Mouse (Mus musculus) retina, embryonic 14.5 days (tissue): ENCODE data around the gene Vps45.
"Not testable (repeated sequence)": the region's sequence is repeated elsewhere in the genome, so short reads cannot be mapped to it uniquely, and the experiment has no call there.

ENCODE experiments used
- DNase-seq: peaks from one replicate; pipeline ENCODE4 v3.0.0-alpha.2; 2015; ENCODE audit warnings: low spot score

Vps45 gene

DNA sequence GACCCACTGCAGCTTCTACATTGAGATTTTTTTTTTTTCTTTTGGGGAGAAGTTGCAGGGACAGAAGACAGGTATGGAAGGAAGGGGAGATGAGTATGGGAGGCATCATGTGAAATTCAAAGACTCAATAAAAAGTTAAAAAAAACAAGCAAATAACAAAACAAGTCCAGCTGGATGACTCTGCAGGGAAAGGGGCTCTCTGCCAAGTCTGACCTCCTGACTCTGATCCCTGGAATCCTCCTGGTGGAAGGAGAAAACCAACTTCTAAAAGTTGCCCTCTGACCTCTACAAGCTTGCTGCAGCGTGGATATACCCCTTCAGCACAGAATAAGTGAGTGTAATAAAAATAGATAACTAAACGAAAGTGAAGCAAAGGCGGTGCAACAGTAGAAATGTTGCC lies 20.4 kb upstream of the Vps45 start:
- no peak for DNase-seq

DNA sequence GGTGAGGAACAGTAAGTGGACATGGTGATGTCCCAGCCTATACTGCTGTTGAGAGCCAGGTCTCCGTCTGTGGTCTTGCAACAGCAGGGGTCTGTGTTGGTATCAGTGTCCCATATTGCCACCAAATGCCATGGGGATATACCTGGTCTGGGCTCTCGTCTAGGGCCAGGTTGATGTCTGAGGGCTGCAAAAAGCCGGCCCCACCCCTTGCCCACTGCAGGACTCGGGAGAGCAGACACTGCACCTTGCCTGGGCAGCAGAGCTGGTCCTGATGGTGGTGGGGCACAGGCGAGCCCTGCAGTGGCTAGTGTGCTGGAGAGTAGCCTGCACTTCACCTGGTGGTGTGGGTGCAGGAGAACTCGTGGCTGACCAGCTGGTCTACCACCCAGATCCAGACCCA lies 19.8 kb upstream of the Vps45 start:
- DNase-seq: no peak

DNA sequence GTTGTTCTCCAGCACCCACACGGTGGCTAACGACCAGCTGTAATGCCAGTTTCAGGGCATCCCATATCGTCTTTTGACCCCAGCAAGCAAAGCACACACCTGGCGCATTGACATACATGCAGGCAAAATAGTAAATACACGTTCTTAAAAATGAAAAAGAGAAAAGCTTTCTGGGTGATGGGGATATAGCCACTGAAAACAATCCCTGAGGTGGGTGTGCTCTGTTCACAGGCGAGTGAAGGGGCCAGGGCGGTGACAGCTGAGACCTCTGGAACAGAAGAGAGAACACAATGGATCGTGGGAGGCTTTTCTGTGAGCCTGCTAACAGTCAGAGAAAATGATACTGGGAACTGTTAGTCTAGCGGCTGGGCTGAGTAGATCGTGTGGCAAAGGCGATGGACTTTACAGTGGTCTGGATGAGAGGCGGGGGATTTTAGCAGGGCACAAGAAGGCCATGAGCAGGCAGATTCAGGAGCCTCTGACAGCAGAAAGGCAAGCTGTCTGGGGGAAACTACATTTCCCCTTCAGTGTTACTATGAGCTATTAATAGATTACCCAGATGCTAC lies 14.7 kb upstream of the Vps45 start:
- DNase-seq: no peak

DNA sequence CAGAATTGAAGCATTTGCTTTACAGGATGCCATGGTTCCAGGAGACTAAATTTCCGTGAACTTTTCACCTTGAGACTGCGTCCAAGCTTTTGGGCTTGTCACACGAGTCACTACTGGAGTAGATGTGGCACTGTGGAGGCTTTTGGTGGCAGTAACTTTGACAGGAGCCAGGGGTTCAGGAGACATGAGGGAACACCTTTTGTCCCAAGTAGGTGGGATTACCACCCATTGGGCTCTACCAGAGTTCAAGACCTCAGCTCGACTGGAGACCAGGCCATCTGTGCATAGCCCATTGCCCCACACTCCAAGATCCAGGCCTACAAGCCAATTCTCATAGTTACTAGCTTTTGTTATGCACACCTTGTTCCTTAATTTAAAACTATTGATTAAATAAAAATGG lies 12.0 kb upstream of the Vps45 start:
- DNase-seq: no peak

DNA sequence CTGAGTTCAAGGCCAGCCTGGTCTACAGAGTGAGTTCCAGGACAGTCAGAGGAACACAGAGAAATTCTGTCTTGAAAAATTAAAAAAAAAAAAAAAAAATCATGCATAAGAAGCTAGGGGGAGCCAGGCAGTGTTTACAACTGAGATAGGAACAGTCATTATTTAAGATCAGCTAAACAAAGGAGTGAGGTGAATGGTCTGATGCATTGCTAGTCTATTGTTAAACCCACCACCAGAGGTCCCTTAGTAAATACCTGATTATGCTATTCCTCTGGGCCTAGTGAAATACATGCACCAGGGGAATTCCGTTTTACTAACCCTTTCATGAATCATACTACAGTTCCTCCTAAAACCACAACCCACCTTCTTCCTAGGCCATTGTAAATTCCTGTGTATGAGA lies 11.3 kb upstream of the Vps45 start:
- no peak for DNase-seq

DNA sequence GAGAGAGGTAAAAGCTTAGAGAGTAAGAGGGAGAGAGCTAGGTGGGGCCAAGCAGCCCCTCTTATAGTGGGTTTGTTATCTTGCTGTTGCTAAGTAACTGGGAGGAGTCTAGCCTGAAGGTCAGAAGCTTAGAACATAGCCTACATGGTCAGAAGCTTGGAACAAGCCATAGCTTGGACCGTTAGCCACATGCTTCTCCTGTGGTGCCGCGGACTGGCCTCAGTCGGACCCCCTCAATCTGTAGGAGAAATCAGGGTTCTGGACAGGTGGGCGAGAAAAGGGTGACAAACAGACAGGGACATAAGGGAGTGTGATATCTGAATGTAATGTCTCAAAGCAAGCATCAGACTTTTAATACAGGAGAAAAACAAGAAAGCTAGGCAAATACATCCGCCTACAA lies 10.8 kb upstream of the Vps45 start:
- DNase-seq: no peak

DNA sequence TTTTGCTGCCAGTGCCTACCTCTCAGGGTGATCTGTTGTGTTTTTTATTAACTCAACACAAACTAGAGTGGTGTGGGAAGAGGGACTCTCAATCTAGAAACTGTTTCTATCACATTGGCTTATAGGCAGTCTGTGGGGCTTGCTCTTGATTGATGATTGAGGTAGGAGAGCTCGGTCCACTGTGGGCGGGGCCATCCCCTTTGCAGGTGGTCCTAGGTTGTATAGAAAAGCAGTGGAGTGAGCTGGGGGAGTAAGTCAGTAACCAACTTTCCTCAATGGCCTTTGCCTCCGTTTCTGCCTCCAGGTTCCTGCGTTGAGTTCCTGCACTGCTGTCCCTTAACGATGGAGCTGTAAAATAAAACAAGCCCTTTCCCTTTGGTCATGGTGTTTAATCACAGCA lies 8.5 kb upstream of the Vps45 start:
- no peak for DNase-seq

DNA sequence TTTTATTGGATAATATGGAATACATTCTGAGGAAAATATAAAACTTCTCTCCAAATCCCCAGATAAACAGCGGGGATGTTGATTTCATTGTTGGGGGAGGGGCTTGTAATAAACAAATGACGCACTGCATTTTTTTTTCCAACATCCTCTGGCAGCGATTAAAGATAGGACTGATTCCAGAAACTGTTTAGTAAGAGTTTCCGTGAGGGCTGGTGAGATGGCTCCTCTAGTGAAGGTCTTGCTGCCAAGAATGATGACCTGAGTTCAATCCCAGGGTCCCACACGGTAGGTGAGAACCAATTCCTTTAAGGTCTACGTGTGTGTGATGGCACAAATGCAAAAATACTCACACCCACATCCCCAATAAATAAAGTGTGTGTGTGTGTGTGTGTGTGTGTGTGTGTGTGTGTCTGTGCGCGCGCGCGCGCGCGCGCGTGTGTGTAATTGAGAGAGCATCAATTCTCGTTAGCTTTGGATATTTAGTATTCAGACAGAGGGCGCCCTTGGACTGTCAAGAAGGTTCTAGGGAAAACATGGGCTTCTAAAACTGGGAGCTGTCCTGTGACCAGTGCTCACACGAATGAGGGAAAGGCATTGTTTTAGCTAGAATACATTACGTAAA lies 7.6 kb upstream of the Vps45 start:
- peak; percentile 81 for DNase-seq

DNA sequence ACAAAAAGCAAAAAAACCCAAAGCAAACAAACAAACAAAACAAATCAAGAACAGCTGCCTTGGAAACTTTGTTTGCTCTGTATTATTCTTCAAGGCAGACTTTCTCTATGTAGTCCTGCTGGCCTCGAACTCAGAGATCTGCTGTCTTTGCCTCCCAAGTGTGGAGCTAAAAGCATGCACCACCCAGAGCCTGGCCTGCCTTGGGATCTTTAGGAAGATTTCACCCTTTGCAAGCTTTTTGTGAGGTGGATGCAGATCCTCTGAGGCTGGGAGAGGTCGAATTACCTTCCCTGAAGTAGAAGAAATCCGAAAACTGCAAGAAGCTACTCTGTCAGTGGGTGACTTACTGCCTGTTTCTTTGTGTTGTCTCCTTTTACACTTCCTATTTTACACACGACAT lies 6.9 kb upstream of the Vps45 start:
- DNase-seq: no peak

DNA sequence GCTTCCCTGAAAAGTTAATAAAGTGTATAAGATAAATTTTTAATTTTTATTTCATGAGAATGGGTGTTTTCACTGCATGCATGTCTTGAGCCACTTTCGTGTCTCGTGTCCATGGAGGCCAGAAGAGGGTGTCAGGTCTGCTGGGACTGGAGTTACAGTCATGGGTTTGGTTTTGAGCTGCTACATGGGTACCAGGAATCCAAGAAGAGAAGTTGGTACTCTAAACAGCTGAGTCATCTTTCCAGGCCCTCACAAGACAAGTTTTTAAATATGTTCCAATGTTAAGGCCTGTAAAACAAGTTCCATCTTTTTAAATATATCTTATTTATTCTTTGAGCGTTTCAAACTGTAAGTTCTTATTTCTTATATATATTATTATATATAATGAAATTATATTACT lies 6.0 kb upstream of the Vps45 start:
- DNase-seq: no peak

DNA sequence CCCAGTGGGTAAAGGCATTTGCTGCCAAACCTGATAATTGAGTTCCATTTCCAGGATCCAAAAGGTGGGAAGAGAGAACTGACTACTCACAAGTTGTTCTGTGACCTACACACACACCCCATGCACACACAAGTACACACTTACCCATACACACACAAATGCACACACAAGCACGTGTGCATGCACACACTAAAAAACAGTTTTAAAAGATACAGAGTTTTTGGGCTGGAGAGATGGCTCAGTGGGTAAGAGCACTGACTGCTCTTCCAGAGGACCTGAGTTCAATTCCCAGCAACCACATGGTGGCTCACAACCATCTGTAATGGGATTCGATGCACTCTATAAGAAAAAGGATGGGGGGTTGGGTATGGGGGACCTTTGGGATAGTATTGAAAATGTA lies 5.0 kb upstream of the Vps45 start:
- no peak for DNase-seq

DNA sequence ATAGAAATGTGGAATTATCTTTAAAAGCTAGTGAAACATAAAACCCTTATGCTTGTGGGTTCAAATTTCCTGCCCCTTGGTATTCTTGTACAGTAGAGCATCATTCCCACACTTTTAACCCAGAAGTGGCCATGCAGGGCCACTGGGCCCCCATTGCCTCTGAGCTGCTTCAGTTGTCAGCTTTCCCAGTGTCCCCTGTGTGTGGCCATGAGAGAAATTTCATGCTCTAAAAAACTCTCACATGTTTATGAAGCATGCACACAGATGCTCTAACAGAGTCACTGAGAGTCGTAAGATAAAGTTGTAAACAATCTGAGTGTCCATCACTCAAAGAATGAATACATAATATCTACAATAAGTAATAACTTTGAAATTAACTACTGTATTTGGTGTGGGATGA lies 1.9 kb upstream of the Vps45 start:
- peak; percentile 32 for DNase-seq

DNA sequence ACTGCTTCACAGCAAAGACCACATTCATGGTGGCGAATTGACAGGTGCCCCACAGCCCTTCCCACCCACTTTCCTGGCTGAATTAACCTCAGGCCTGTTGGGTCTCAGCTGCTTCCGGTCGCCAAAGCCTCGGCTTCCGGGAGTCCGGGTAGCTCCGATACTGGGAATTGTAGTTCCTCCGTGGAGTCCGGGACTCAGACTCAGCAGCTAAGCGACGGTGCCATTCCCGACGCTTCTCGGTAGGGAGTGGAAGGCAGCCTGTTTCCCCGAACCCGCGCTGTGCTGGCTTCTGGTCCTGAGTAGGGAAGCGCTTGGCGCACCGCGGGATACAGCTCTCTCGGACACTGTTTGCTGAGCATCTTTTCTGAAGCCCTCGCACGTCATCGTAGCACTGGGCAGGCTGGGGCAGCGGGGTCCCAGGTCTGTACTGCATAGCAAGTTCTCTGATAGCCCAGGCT lies 490 bp downstream of the Vps45 start:
- DNase-seq: peak; percentile 94

DNA sequence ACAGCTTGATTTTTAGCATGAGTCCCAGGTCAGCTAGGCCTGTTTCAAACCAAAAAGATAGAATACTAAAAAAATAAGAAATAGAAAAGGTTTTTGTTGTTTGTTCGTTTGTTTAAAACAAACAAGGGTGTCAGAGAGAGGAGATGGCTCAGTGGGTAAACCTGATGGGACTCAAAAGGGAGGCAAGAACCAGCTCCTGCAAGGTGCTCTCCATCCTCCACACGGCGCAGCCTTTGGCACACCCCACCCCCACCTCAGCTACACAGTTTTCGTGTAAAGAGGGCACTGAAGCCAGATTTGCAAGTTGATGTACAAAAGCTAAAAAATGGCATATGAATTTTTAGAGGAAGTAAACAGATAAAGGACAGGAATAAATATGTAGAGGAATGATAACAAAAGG lies 2.2 kb downstream of the Vps45 start:
- DNase-seq: no peak

DNA sequence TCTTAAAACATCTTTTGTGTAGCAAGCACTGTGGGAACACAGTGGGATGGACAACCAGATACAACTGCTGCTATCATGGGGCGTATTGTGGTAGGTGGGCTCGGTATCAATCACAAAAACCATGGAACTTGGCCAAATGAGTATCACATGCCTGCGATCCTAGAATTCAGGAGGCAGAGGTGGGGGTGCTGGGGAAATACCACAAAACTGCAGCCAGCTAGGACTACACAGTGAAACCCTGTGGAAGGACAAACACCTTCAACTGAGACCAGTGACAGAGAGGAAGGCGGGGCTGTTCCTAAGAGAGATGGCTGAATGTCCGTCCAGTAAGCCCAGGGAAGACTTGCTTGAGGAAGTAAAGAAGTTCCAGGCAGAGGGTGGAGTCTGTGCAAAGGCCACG lies 3.0 kb downstream of the Vps45 start:
- DNase-seq: no peak

DNA sequence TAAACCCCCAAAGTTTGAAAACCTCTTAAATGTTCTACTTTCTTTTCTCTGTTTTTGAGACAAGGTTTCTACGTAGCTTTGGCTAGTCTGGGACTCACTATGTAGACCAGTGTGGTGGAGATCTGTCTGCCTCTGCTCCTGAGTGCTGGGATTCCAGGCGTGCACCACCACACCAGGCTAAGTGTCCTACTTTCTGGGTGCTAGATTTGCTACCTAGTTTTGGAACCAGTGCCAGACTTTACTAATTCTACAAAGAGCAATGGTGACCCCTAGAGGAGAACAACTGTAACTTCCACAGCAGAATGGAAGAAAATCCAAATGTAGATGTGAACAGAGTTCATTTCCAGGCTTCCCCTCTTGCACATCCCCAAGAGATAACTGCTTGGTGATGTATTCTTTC lies 6.4 kb downstream of the Vps45 start:
- DNase-seq: peak; percentile 83

DNA sequence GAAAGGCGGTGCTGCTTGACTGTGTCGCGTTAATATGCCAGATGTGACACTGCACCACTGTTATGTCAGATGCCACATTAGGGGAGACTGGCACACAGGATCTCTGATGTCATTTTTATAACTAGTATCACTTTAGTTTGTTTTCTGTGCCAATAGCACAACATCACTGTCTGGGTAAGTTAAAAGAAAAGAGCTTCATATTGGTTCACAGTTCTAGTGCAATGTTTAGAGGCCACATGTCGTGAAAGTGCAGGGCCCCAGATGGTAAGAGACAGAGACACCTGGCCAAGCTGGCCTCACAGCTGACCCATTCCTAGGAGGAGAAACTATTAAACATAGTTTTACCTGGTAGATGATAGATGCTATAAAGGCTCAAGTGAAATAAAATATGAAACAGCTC lies 7.1 kb downstream of the Vps45 start:
- no peak for DNase-seq

DNA sequence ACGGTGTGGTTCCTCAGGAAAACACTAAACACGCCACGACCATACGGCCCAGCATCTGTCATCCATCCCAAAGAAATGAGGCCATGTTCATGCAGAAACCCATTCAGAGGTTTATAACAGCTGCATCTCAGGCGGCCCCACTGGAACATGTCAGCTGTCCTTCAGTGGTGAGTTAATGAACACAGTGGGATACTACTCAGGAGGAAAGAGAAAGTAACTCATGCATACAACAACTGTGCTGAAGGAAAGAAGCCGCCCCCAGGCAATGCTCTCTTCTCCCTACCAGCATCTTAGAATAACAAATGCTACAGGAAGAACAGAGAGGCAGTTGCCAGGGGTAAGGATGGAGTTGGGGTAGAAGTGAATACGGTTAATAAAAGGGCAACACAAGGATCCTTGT lies 7.5 kb downstream of the Vps45 start:
- peak; percentile 48 for DNase-seq

DNA sequence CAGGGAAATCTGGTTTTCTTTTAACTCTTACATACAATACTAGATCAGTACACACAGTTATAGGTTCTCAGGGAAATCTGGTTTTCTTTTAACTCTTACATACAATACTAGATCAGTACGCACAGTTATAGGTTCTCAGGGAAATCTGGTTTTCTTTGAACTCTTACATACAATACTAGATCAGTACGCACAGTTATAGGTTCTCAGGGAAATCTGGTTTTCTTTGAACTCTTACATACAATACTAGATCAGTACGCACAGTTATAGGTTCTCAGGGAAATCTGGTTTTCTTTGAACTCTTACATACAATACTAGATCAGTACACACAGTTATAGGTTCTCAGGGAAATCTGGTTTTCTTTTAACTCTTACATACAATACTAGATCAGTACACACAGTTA lies 13.7 kb downstream of the Vps45 start:
- not testable (repeated sequence) for DNase-seq

DNA sequence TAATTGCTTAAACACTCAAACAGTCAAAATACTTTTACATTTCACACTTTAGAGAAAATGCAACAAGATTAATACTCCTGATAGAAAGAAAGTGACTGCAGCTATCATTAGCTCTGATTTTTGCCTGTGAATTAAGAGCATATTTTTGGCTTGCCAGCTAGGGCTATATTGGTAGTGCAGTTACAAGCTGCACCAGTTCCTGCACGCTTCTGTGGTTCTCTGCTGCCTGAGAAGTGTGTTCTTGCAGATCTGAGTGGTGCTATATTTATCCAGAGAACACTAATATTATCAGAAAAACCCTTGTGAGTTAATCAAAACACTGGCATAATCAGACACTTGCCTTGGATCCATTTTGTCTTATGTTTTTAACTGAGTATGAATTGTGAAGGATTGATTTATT lies 15.2 kb downstream of the Vps45 start:
- DNase-seq: no peak

DNA sequence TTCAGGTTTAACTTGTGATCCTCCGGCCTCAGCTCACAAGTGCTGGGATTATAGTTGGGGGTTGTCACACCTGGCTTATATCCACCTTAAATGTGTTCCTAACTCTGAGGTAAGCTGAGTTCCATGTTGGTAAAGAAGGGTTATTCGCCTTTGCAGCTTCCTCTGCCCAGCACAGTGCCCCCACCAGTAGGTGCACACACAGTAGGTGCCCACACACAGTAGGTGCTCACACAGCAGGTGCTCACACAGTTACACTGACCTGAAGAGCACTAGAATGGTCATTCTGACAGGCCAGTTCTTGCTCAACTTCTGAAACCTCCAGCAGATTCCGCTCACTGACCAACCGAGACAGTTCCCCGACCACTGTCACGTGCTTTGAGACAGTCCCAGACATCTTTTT lies 17.2 kb downstream of the Vps45 start:
- DNase-seq: no peak

DNA sequence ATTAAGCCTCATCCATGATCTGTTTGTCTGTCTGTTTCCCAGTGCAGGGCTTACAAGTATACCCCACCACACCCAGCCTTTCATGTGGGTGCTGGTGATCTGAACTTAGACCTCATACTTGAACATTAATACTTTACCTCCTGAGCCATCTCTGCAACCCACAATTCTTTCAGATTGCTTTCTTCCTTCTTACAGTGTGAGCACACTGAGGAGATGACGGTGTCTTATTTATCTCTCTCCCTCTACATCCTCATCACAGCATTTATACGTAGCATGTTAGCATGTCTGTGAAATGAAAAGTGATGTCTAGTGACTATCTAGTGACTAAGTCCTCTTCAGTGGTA lies 17.6 kb downstream of the Vps45 start:
- no peak for DNase-seq

DNA sequence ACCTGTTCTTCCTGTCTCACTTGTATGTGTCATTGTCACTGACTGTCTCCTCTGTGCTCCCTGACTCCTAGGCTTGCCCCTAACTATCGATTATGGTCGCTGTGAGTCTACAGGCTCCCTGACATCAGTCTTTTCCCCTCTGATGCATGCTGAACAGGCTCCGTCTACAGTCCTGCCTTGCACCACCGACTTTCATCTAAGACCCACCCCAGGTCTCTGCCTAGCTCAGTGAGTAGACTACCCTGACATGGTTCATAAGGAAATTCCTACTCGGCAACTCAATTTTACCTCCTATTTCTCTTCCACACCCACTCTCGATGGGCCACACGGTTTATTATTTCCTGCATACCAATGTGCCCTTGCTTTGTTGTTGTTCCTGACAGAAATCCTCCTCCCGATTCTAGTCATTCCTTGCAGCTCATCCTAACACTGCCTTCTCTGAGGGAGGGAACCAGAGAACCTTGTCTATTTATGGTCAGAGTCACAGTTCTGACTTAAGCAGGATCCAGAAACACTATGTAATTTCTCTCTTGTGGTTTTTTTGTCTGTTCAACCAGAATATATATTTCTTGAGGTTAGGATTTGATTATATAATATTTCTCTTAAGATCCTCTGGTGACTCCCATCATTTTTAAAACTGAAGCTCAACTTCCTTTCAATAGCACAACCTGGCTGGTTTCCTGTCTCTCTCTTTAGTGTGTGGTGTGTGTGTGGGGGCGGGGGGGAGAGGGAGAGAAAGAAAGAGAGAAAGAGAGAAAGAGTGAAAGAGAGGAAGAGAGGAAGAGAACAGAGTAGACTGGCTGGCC lies 18.2 kb downstream of the Vps45 start:
- no peak for DNase-seq

DNA sequence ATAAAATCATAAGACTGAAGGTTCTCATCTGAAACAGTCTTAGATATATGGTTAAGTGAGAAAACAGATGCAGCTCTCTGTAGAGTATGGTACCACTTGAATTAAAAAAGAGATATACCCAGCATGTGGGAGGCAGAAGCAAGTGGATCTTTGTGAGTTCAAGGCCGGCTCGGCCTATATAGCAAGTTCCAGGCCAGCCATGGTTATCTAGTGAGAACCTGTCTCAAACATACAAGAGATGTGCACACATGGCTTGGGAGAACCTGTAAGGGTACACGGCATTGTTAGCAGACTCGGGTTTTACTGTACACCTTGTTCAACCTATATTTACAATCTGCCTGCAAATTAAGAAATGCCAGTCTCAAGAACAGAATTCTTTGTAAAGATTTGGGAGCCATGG lies 19.4 kb downstream of the Vps45 start:
- DNase-seq: no peak
